Mouse (Mus musculus) right cerebral cortex, adult 18-20 months (tissue): ENCODE measurements around the gene Gna12.

Experiments
- DNase-seq: peaks from one replicate; pipeline ENCODE4 v3.0.0; 2022; ENCODE audit warnings: mixed read lengths

Gna12 gene

DNA sequence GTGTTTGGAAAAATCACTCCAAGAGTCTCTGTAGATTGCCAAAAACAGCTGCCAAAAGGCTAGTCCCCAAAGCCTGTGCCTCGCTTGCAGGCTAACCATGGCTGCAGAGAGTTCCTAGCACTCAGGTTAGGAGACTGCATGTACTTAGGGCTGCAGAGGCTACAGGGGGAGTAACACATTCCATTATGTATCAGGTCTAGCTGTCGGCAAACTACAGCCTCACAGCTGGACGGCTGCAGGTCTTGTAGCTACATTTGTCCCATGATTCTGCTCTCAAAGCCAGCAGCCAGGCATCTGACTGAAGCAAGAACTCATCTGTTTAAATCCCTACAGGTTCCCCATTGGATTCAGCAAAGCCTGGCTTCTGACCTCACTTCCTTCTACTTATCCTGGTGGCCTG lies 35.5 kb downstream of the Gna12 start:
- no peak for DNase-seq

DNA sequence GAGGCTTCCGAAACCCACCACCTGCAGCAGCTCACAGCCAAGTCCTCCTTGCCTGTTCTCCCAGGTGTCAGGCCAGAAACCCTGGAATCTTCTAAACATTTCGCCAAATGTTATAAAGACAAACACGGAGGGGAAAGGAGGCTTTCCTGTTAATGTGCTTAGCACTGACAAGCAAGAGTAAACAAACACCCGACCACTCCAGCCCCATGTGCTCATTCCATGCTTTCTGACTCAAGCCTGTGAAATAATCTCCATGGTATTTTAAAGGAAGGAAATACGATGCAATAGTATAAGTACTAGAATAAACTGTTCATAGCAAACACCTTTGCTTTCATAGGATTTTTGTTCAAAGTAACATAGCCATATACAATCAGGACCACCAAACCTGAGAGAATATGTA lies 38.0 kb downstream of the Gna12 start:
- DNase-seq, result no peak

DNA sequence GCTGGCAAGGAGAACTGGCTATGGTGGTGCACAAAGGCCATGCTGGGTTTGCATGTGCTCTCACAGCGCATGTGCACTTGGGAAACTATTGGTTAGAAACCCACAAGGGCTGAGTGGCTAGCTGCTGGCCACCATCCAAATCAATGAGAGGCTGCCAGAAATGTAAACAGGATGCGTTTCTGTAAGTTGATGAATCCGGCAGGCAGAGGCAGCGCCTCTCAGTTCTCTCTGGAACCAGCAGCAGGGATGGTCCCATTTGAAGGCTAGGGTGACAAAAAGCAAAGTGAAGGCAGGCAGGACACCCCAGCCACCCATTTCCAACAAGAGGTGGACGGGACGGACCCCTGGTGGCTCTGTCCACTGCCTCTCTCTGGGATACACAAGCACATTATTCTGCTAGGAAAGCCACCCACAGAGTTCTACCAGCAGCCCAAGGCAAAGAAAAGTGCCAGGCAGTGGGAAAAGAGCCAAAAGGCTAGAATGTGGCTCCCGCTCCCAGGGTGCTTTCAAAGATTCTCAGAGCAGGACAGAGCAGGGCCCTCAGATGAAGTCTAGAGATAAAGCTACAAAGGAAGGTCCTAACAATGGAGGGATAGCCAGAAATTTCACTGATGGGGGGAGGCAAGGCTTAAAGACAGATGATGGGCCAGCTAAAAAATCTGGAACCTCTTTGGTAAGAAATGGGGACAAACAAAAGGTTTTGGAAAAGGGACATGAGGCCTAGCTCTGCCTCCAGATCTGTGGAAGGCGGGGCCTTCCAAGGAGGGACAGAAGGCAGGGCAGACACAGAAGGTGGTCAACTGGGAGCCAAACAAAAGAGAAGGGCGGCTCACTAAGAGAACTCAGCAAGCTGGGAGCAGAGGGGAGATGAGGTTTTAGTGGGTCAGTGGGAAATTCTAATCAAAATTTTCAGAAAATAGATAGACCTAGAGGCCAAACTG lies 39.0 kb downstream of the Gna12 start:
- DNase-seq, result peak; percentile 60

DNA sequence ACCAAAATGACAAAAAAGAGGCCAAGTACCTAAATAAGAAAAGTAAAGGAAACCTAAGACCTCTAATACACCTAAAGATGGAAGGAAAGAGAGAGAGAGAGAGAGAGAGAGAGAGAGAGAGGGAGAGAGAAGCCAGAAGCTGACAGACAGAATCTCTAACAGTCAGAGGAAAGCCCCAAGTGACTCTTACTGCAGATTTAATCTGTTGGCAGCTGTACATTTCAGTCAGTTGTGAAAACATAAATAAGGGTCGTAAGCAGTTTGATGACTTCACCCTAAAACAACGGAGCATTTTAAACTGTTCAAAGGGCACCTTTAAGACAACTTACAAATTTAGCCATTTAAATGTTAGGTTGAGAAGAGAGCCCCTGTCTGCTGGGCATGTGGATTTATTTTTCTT lies 39.8 kb downstream of the Gna12 start:
- DNase-seq, result no peak

DNA sequence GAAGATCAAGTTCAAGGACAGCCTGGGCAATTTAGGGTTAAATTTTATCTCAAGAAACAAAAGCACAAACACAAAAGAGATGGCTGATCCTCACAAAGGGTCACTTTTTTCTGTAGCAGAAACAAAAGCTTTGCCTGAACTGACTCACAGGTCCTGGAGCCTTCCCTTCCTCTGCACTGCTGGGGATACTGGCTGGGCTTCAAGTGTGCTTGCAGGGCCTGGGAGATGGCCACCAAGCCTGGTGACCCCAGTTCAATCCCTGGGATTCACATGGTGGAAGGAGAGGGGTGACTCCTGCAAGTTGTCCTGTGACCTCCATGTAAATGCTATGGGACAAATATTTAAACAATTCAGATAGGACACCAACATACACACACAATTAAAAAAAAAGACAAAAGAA lies 40.7 kb downstream of the Gna12 start:
- DNase-seq, result no peak

DNA sequence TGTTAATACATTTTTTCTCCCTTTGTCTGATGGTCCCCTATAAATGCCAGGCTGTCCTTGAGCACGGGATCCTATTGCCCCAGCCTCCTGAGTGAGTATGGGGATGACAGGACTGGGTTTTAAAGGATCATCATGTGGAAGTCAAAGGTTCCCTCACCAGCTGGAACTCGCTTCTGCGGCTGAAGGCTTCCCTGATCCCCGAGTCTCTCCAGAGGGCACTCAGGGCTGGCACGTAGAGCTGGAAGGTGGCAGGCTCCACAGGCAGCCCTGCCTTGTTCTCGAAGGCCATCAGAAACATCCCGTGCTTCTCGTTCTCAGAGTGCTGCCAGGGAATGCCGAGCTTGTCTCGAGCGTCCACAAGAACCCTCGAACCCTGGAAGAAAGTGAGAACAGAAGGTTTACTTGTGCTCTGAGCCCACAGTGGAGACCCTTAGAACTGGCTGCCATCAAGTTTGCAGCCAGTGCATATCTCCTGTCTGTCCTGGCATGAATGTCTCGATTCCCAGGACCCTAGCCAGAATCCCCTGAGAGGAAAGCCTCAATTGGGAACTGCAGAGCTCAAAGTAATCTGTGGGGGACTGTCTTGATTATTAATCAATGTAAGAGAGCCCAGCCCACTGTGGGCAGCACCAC lies 44.9 kb downstream of the Gna12 start:
- no peak for DNase-seq

DNA sequence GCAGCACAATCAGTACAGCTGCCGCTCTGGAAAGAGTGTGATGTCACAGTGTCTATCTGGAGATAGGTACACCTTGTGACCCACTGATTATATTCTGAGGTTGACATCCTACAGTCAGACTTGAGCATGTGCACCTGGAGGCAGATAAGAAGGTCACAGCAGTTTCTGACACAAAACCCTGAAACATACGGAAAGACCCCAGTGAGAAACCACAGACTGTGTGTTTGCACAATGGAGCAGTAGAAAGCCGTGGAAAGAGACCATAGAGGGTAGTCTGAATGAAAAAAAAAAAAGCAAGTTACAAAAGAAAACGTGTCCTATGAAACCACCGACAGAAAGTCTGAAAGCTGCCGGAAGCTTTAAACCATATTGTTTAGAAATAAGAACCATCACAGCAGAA lies 45.9 kb downstream of the Gna12 start:
- DNase-seq, result no peak

DNA sequence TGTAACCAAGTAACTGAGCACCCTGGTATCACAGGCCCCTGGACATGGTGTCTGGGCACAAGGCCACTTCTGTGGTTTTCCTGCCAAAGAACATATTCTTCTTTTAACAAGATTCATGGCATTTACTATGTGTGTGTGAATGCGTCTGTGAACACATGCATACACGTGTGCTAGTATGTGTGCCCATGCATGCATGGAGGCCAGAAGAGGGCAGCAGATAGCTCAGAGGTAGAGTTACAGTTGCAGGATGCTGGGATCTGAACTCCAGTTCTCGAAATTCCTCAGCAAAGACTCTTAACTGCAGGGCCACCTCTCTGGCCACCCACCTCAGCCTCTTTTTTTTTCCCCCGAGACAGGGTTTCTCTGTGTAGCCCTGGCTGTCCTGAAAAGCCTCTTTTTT lies 46.7 kb downstream of the Gna12 start:
- no peak for DNase-seq

DNA sequence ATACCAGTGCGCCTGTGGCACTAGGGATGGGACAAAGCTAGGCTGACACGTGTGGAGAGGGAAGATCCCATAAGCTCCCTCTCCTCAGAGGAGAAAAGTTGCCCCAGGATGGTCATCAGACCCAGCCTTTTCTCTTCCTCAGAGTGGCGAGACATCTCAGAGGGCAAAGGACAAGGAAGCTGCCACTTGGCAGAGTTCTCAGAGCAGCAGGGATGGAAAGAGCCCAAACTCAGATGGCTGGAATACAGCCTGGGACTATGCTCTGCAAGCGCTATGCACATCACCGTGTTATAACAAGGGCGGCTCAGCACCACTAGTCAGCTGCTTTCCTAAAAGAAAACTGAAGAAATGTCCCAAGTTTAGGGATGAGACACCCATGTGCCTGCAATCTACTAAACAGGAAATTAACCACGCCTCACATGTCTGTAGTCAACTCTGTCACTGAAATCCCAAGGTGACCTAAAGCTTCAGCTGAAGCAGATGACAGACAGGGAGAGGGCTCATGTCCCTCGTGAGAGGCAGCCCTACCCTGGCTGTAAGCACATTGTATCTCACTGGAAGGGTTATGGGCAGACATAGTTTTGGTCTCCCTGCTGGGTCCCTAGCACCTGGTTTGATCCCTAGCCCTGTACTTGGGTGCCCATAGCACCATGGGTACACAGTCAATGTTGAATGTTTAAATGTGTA lies 48.2 kb downstream of the Gna12 start:
- DNase-seq, result no peak

DNA sequence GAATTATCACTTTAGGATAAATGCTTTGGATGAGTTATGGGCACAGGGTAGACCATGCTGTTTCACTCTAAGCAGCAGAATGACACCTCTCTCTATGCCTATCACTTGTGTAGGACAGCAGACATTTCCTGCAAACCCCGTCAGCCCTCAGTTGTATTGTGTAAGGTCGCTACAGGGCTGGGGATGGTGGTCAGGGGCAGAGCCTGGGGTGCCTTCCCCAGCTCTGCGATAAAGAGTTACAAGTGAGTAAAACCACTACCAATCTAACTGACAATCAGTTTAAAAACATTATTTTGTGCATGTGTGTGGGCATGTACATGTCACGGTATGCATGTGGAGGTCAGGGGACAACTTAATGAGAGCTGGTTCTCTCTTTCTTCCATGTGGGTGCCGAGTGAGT lies 49.1 kb downstream of the Gna12 start:
- DNase-seq, result no peak

DNA sequence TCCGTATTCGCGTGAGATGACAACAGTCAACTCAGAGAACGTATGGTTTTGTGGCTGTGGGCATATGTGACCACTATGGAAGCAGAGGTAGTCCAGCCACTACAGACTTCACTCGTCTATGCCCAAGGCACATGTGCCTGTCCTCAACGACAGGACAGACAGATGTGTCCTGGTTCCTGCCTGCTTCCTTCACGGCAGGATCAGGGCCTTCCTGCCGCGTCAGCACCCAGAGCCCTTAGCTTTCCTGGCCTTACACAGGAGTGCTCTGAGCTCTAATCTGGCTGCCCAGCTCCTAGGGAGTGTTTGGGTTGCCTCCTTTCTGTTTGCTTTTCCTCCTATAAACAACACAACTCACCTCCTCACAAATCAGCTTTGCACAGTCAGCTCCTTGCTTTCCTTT lies 53.3 kb downstream of the Gna12 start:
- DNase-seq, result no peak

DNA sequence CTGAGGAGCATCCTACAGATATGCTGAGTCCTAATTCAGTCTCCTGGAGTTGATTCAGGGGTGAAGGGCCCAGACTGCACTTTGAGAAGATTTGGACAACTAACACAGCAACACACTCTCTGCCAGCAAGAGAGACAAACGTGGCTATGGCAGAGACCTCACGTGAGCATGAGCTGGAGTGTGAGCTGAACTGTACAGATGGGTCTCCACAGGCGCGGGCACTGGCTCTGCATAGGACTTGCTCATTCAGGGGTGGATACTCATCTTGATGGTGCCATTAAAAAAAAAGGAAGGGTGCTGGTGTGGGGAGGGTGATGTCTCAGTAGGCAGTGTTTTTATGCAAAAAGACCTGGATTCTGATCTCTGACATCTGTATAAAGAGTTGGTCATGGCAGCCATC lies 55.1 kb downstream of the Gna12 start:
- no peak for DNase-seq

DNA sequence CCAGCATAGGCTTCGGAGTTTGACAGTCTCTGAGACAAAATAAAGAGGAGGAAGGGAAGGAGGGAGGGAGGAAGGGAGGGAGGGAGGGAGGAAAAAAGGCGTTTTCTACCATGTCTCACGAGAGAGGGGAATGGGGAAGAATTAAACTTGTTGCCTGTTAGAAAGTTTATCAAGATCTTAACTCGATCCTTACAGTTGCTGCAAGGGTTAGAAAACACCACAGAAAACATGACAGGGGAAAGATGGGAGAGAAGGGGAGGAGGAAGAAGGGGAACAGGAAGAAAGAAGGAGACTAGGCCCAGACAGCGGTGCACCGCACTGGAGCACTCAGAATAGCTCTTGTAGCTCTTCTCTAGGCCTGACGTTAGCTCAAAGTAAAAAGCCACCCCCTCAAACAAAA lies 58.1 kb downstream of the Gna12 start:
- DNase-seq, result no peak

DNA sequence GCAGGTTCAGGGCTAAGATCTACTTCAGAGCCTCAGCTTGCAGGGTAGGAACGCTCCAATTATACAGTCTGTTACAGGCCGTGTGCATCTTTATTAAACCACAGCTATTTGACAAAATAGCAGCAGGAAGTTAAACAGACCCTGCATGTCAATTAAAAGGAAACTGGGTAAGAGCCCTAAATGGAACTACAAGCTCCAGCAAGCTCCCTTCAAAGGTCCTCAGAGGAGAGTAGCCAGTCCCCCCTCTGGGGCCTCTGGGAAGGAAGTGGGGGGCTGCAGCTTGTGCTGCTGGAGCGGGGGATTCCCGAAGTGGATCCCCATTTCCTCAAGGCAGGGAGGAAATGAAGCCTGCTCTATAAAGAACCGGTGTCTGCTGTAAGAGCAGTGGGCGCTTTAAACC lies 58.6 kb downstream of the Gna12 start:
- no peak for DNase-seq

DNA sequence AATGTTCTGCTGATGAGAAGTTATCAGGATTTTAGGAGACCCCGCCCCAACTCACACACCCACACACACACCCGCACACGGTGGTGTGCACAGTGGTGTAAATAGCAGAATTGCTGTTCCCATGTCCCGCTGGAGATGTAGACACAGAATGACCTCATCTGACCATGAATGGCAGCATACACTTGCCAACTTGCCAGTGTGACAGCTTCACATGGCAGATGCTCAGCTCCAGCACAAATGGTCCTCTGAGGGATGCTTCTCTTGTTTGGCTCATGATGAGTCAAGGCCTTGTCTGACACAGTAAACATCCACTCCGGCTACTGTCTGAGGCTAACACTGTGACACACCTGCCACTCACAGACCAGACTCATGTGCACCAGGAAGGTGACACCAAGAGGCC lies 61.9 kb downstream of the Gna12 start:
- peak; percentile 62 for DNase-seq

DNA sequence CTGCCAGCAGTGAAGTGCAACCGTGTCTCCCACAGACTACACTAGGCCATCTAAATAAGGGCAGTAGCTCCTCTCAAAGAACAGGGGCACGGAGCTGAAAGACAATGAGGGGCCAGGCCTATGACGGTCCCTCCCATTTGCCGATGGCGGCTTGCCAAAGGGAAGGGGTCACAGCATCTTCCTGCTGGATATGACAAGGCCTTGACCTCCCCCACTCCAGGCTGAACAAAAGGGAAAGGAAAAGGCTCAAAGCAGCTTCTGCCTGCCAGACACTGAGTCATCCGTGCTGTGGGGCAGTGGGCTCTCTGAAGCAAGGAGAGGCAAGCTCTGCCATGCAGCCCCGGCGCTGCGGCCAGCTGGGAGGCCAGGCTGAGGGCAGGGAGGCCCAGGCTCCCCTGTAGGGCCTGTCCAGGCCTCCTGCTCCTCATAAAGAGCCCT lies 62.5 kb downstream of the Gna12 start:
- peak; percentile 79 for DNase-seq

DNA sequence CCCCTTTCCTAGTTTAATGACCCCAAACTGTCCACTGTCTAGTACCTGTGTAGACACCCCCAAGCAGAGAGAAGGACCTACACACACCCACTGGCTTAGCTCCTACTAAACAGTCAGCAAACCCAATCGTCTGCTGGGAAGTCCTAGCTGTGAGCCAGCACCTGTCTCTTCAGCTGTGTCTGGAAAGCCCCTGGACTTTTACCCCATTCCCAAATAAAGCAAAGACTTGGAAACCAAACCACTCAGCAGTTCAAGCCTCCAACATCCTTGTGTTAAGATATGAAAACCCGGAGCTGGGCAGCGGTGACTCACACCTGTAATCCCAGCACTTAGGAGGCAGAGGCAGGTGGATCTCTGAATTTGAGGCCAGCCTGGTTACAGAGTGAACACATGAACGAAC lies 63.7 kb downstream of the Gna12 start:
- no peak for DNase-seq

DNA sequence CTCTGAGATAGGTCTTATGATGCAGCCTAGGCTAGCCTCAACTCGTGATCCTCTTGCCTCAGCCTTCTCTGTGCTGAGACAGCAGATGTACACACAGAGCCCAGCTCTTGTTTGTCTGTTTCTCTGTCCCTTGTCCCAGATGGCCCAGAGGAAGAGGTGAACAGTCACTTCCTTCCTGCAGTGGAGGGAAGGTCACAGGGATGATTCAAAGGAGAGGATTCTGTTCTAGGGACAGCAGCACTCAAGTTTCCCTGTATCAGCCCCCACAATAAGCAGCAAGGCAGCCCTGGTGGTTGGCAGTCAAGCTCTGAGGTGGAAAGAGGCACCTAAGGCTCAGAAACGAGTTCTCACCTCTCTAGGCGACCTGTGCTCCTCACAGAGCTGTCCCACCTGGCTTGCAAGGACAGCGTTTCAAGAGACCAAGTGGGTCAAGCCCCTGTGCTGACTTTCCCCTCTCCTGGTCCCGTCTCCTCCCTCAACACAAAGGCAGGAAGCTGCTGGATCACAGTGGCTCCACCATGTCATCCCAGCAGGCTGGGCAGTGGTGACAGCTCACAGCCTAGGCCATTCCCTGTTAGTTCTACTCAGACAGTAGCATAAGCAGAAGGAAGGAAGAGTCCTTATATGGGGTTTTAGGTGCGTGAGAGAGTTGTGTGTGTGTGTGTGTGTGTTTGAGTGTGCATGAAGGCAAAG lies 65.2 kb downstream of the Gna12 start:
- no peak for DNase-seq

DNA sequence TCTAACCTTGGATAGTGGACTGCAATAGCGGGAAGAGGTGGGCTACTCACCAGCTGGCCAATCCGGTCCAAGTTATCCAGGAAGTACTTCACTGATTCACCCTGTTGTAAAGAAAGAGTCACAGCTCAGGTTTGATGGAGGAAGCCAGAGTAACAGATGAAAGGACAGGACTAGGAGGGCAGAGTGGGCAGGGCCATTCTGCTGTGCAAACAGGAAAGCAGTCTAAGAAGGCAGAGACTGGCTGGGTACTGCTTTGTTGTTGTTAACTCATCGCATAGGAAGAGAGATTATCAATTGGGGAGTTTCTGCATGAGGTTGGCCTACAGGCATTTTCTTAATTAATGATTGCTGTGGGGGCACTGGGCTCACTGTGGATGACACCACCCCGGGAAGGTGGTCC lies 67.7 kb downstream of the Gna12 start:
- no peak for DNase-seq

DNA sequence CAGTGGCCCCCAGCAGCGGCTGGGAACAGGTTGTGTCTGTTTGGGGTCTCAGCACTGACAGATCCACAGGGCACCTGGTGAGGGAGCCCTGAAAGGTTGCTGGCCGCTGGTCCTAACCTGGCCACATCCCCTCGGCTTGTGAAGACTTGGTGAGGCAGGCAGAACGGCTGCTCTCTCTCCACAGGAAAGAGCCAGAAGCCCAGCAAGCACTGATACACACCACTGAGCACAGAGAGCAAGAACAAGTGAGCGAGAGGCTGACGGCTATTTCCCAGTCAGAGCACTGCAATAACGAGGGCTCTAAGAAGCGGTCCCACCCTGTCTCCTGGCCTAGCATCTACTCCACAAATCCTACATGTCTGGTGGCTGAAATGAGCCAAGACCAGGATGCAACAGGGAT lies 71.4 kb downstream of the Gna12 start:
- no peak for DNase-seq

DNA sequence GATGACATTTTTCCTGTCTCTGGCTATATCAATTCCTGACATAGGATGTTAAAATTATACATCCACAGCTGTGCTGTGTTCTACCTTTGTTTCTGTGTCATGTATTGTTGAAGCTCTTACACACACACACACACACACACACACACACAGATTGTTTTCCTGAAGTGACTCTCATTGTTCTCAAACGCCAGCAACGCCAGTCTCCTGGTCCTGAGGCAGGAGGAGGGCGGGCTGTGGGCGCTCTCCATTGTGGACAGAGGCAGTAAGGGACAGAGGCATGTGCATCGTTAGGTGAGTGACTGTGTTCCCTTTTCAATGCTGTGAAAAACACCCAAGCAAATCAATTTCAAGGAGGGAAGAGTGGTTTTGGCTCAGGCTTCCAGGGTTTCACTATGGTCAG lies 77.0 kb downstream of the Gna12 start:
- no peak for DNase-seq

DNA sequence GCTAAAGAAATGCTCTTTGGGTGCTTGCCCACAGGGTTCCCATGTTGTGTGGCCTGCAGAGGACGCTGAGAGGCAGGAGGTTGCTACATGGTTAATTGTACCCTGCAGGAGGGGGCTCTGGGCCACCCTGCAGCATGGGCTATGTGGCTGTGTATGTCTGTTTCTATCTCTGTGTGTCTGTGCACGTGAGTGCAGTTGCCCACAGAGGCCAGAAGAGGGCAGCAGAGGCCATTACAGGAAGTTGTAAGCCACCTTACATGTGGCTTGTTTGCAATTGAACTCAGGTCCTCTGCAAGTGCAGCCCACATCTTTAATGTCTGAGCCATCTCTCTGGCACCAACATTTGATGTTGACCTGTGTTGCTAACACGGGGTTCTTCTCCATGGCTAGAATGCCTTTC lies 77.6 kb downstream of the Gna12 start:
- no peak for DNase-seq

DNA sequence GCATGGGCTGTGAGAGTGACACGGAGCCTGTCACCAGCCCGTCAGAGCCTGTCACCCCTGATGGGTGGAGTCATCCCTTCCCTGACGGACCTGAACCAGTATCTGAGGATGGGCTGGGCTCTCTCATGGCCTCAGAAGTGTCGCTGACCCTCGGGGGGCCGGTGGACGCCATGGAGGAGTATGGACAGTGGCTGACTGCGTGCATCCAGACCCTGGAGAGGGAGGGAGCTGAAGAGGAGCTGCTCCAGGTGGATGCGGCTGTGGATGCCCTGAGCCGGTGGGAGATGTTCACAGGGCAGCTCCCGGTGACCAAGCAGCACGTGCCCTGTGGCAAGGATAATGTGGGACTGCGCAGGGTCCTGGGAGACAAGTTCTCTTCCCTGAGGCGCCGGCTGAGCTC lies 78.2 kb downstream of the Gna12 start:
- no peak for DNase-seq
